Mouse (Mus musculus): ENCODE data around the gene Edrf1.

GRCm38 (mm10) chr7:133604427-133605081, 32.8 kb upstream of the Edrf1 start:
- TF ChIP-seq CTCF (IDR thresholded peaks at IDR 0.05; ENCODE audit: extremely low read depth, insufficient read length, insufficient replicate concordance, low read depth, low read length) (no peak), POLR2A (IDR thresholded peaks at IDR 0.05; ENCODE audit: low read depth, low read length) (no peak)

Measured in small intestine, adult 2 months (tissue).